Mouse (Mus musculus) midbrain, postnatal 0 days (tissue): ENCODE measurements at regions not wholly inside any gene's neighbourhood (a gene's known extent, or its start where the extent isn't known, plus 50 kb on each side); places are given as distances from the start of the nearest gene placed in this dataset.

ENCODE experiments used
- ATAC-seq: fragments of 200-750 bp; cut with Nextera tagmentation; 2 replicates; pipeline ENCODE4 v1.8.0; 2017; ENCODE audit warnings: moderate number of reproducible peaks, mild to moderate bottlenecking, moderate TSS enrichment, moderate library complexity; ENCODE audit not compliant: low FRiP score
- DNase-seq: peaks from one replicate; pipeline ENCODE4 v3.0.0-alpha.2; 2015; ENCODE audit warnings: low spot score
- H3K27ac ChIP-seq: fragments of 300-500 bp; sonication (generic); 2 replicates; pipeline ENCODE4 v1.5.1; 2014; ENCODE audit warnings: low read depth, mild to moderate bottlenecking, low read length, mixed read lengths
- H3K27me3 ChIP-seq: fragments of 300-500 bp; sonication (generic); 2 replicates; pipeline ENCODE4 v1.6.1; 2014; ENCODE audit warnings: low read length, control low read depth, mixed read lengths; ENCODE audit not compliant: insufficient read depth
- H3K36me3 ChIP-seq: fragments of 300-500 bp; sonication (generic); 2 replicates; pipeline ENCODE4 v1.6.1; 2014; ENCODE audit warnings: low read length, control low read depth, mixed read lengths; ENCODE audit not compliant: insufficient read depth
- H3K4me1 ChIP-seq: fragments of 300-500 bp; sonication (generic); 2 replicates; pipeline ENCODE4 v1.6.1; 2014; ENCODE audit warnings: mild to moderate bottlenecking, control low read depth, antibody characterized with exemption, low read length, mixed read lengths; ENCODE audit not compliant: insufficient read depth
- H3K4me2 ChIP-seq: fragments of 300-500 bp; sonication (generic); 2 replicates; pipeline ENCODE4 v1.6.1; 2014; ENCODE audit warnings: low read depth, mild to moderate bottlenecking, low read length, mixed read lengths; ENCODE audit not compliant: poor library complexity, severe bottlenecking
- H3K4me3 ChIP-seq: fragments of 300-500 bp; sonication (generic); 2 replicates; pipeline ENCODE4 v1.5.1; 2014; ENCODE audit warnings: low read depth, mild to moderate bottlenecking, low read length, moderate library complexity
- H3K9ac ChIP-seq: fragments of 300-500 bp; sonication (generic); replicated peaks from 2 replicates; pipeline ENCODE4 v1.6.1; 2014; ENCODE audit warnings: mild to moderate bottlenecking, low read length, moderate library complexity, mixed read lengths; ENCODE audit not compliant: poor library complexity, severe bottlenecking
- H3K9me3 ChIP-seq: fragments of 300-500 bp; sonication (generic); 2 replicates; pipeline ENCODE4 v1.6.1; 2016; ENCODE audit warnings: low read length, control low read depth
- CTCF ChIP-seq: IDR thresholded peaks from 2 replicates; pipeline ENCODE4 v1.5.1; 2016; ENCODE audit warnings: antibody characterized with exemption, mild to moderate bottlenecking
- WGBS: fragments of 180-500 bp; shearing (Covaris S2); extraction: QIAGEN DNeasy Blood & Tissue Kit; methylation state at CpG from one replicate; pipeline ENCODE4 v1.1.7; 2014; 5-methylcytosine and 5-hydroxymethylcytosine counted together

DNA sequence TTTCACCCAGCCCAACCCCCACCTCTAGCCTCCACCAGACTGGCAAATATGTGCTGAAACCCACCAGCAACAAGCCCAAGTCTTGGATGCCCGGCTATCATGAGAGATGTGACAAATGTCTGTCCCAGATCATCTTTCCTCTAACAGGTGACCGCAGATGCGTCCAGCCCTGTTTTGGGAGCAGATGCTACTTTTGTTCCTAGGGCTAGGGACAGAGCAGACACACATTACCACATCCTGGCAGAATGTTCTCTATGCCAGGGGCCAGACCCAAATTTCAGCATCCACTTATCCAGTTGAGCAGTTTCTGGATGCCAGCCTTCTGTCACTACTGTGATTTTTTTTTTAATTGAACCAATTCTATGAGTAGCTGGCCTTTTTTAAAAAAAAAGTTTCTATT is 316.7 kb downstream of the Adra2a start:
- no peak overlapping the region for H3K27ac ChIP-seq
- no peak overlapping the region for H3K4me3 ChIP-seq
- TF ChIP-seq CTCF, result no peak
- H3K9me3 ChIP-seq, result no peaks in the 10 kb centered on the region
- WGBS, result 88% methylated on average over 3 of the region's 3 CpGs
- ATAC-seq, result no peak
- no peaks in the 10 kb centered on the region for H3K4me1 ChIP-seq
- no peaks in the 10 kb centered on the region for H3K36me3 ChIP-seq
- DNase-seq, result peak; percentile 48
- H3K4me2 ChIP-seq, result no peak overlapping the region
- H3K9ac ChIP-seq, result no peak overlapping the region
- H3K27me3 ChIP-seq, result no peaks in the 10 kb centered on the region

DNA sequence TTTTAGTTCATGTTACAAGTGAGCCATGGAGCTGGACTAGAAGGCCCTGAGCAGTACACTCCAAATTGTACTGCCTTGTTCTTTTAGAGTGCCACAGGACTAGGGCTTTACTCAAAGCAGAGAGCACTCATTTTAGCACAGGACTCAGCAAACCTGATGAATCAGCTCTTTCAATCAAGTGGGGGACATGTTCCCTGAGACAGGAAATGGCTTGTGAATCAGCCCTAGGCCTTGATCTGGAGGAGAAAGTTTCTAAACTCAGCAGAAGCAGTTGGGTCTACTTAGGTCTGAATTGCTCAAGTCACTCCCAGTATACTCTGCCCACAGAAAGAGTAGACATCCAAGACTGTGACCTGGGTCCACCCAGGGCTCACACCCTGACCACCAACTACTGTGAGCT is 341.1 kb downstream of the Adra2a start:
- Histone ChIP-seq H3K9ac (no peak overlapping the region), H3K4me1 (no peaks in the 10 kb centered on the region), H3K36me3 (no peaks in the 10 kb centered on the region), H3K9me3 (no peaks in the 10 kb centered on the region), H3K4me2 (no peak overlapping the region), H3K27ac (no peak overlapping the region), H3K27me3 (no peaks in the 10 kb centered on the region), H3K4me3 (no peak overlapping the region)
- no peak for TF ChIP-seq CTCF
- DNase-seq (no peak), ATAC-seq (no peak)

- DNase-seq, result no peak
- H3K9me3 ChIP-seq, result no peaks in the 10 kb centered on the region
- H3K27me3 ChIP-seq, result no peaks in the 10 kb centered on the region
- no peaks in the 10 kb centered on the region for H3K36me3 ChIP-seq
- 74% methylated on average over 6 of the region's 6 CpGs for WGBS
- H3K9ac ChIP-seq, result no peak overlapping the region
- H3K27ac ChIP-seq, result no peak overlapping the region
- H3K4me1 ChIP-seq, result 0 out of 2 replicates have a peak, but pooled peaks cover 3% of the 10 kb centered on the region
- no peak overlapping the region for H3K4me2 ChIP-seq
- no peak for TF ChIP-seq CTCF
- no peak overlapping the region for H3K4me3 ChIP-seq
- no peak for ATAC-seq
These were observed 347.5 kb downstream of the Adra2a start for GRCm38 (mm10) chr19:54391406-54391805.

GRCm38 (mm10) chr19:54399651-54400050 is 355.7 kb downstream of the Adra2a start:
- Histone ChIP-seq H3K9ac (no peak overlapping the region), H3K36me3 (no peaks in the 10 kb centered on the region), H3K4me1 (0 out of 2 replicates have a peak, but pooled peaks cover 3% of the 10 kb centered on the region), H3K27me3 (no peaks in the 10 kb centered on the region), H3K4me2 (no peak overlapping the region), H3K4me3 (no peak overlapping the region), H3K27ac (no peak overlapping the region), H3K9me3 (no peaks in the 10 kb centered on the region)
- 68% methylated on average over 7 of the region's 7 CpGs for WGBS
- no peak for ATAC-seq
- no peak for TF ChIP-seq CTCF
- peak; percentile 5 for DNase-seq

GRCm38 (mm10) chr19:54407904-54408303 is 364.0 kb downstream of the Adra2a start:
- Histone ChIP-seq H3K27ac (no peak overlapping the region), H3K27me3 (no peaks in the 10 kb centered on the region), H3K36me3 (no peaks in the 10 kb centered on the region), H3K4me3 (no peak overlapping the region), H3K9ac (no peak overlapping the region), H3K4me2 (no peak overlapping the region), H3K9me3 (no peaks in the 10 kb centered on the region), H3K4me1 (no peaks in the 10 kb centered on the region)
- no peak for ATAC-seq
- DNase-seq, result no peak
- WGBS, result 82% methylated on average over 4 of the region's 4 CpGs
- no peak for TF ChIP-seq CTCF

DNA sequence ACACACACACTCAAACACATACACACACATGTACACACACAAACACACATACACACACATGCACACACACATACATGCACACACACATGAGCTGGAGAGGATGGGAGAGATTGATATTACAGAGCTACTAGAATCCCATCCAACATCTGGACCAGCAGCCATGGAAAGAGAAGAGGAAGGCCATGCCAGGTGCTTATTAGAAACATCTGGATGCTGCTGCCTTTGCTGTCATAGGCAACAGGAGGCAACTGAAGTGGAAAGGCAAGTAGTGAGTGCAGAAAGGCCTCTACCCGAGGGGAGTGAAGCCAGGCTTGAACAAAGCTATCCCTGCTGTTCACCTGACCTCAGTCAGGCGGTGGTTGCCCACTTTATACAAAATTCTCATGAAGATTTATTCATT is 385.1 kb downstream of the Adra2a start:
- 47% methylated on average over 2 of the region's 2 CpGs for WGBS
- Histone ChIP-seq H3K9ac (no peak overlapping the region), H3K4me2 (no peak overlapping the region), H3K4me1 (no peaks in the 10 kb centered on the region), H3K36me3 (no peaks in the 10 kb centered on the region), H3K27me3 (no peaks in the 10 kb centered on the region), H3K27ac (no peak overlapping the region), H3K9me3 (peaks cover 7% of the 10 kb centered on the region; the same call in 1 of the 2 replicates), H3K4me3 (no peak overlapping the region)
- ATAC-seq, result no peak
- no peak for DNase-seq
- no peak for TF ChIP-seq CTCF
